Mouse (Mus musculus) small intestine, adult 2 months (tissue): ENCODE results near the gene Tesk1. TPM values are rescaled to one million over a fixed set of nuclear protein-coding genes. Genes with fewer than 3 reads are reported as not detected.

Experiments used
- H3K27ac ChIP-seq: fragments of 200-500 bp; 2 replicates; pipeline ENCODE4 v1.5.1; 2012; ENCODE audit warnings: low read depth, low read length, control low read depth, inconsistent platforms; ENCODE audit not compliant: insufficient read depth
- H3K27me3 ChIP-seq: fragments of 200-500 bp; 2 replicates; pipeline ENCODE4 v1.6.1; 2012; ENCODE audit warnings: mild to moderate bottlenecking, moderate library complexity, low read length, inconsistent platforms; ENCODE audit not compliant: control insufficient read depth, insufficient read depth
- H3K36me3 ChIP-seq: fragments of 200-500 bp; 2 replicates; pipeline ENCODE4 v1.6.1; 2012; ENCODE audit warnings: mild to moderate bottlenecking, low read length, control low read depth, inconsistent platforms; ENCODE audit not compliant: control insufficient read depth, insufficient read depth
- H3K4me1 ChIP-seq: fragments of 200-500 bp; 2 replicates; pipeline ENCODE4 v1.6.1; 2012; ENCODE audit warnings: low read length, inconsistent platforms, mixed read lengths; ENCODE audit not compliant: control insufficient read depth, insufficient read depth, insufficient read length
- H3K4me3 ChIP-seq: fragments of 200-500 bp; 2 replicates; pipeline ENCODE4 v1.5.1; 2012; ENCODE audit warnings: low read depth, mild to moderate bottlenecking, control low read depth, inconsistent platforms, low read length, moderate library complexity
- CTCF ChIP-seq: fragments of 200-500 bp; IDR thresholded peaks from 2 replicates; pipeline ENCODE4 v1.5.1; 2012; ENCODE audit warnings: low read depth, mild to moderate bottlenecking, control low read depth, inconsistent platforms, low read length, moderate library complexity, mixed read lengths; ENCODE audit not compliant: insufficient replicate concordance, insufficient read length; ENCODE audit errors: extremely low read depth
- POLR2A ChIP-seq: fragments of 200-500 bp; IDR thresholded peaks from 2 replicates; pipeline ENCODE4 v1.6.1; 2012; ENCODE audit warnings: low read depth, mild to moderate bottlenecking, control low read depth, inconsistent platforms, low read length, moderate library complexity
- WGBS: fragments of 180-500 bp; shearing (Covaris S2); methylation state at CpG from one replicate; pipeline ENCODE4 v1.1.7; 2018; 5-methylcytosine and 5-hydroxymethylcytosine counted together
- polyA plus RNA-seq: library from polyadenylated mRNA; depleted of rRNA; stranded (reverse); fragments of >200 nt; gene quantifications from 2 replicates; pipeline ENCODE4 v1.2.3, GENCODE M21; 2012; rRNA removed

The Tesk1 gene
- polyA plus RNA-seq: 45.8 and 77.6 TPM in 2 replicates

- Histone ChIP-seq H3K4me1 (peaks cover 3% of the 10 kb centered on the region; the same call in 1 of the 2 replicates), H3K36me3 (peaks cover 14% of the 10 kb centered on the region), H3K4me3 (peak within 1 kb of the TSS; percentile 74), H3K27ac (peak within 1 kb of the TSS; percentile 96), H3K27me3 (no peaks in the 10 kb centered on the region)
- WGBS: 25% methylated on average over 4 of the region's 4 CpGs
- TF ChIP-seq CTCF (no peak), POLR2A (no peak)
Measured at GRCm38 (mm10) chr4:43441639-43442038, at the start of gene Tesk1. Gene Tesk1, plus strand, starts transcription at chr4:43441939.

- Histone ChIP-seq H3K27ac (peak overlapping the region; percentile 94), H3K27me3 (no peaks in the 10 kb centered on the region), H3K4me1 (peaks cover 6% of the 10 kb centered on the region), H3K4me3 (no peak overlapping the region), H3K36me3 (no peaks in the 10 kb centered on the region)
- WGBS: 62% methylated on average over 15 of the region's 15 CpGs
- TF ChIP-seq CTCF: no peak
- peak; percentile 28; the same call in 1 of the 2 replicates for TF ChIP-seq POLR2A
Measured at GRCm38 (mm10) chr4:43394345-43394891, 47.3 kb upstream of the Tesk1 start.

GRCm38 (mm10) chr4:43395147-43395546 lies 46.6 kb upstream of the Tesk1 start:
- Histone ChIP-seq H3K27me3 (no peaks in the 10 kb centered on the region), H3K27ac (peak overlapping the region; percentile 94), H3K4me1 (peaks cover 10% of the 10 kb centered on the region), H3K36me3 (no peaks in the 10 kb centered on the region), H3K4me3 (no peak overlapping the region)
- 79% methylated on average over 5 of the region's 5 CpGs for WGBS
- TF ChIP-seq POLR2A: no peak
- TF ChIP-seq CTCF: no peak

GRCm38 (mm10) chr4:43395836-43396235 lies 45.9 kb upstream of the Tesk1 start:
- Histone ChIP-seq H3K27ac (0 out of 2 replicates have a peak overlapping the region, but pooled peaks have one; percentile 35), H3K36me3 (no peaks in the 10 kb centered on the region), H3K4me3 (no peak overlapping the region), H3K27me3 (no peaks in the 10 kb centered on the region), H3K4me1 (peaks cover 10% of the 10 kb centered on the region)
- WGBS: 74% methylated on average over 9 of the region's 9 CpGs
- TF ChIP-seq POLR2A (no peak), CTCF (no peak)

- no peaks in the 10 kb centered on the region for H3K27me3 ChIP-seq
- H3K4me3 ChIP-seq: no peak overlapping the region
- no peak for TF ChIP-seq POLR2A
- no peak for TF ChIP-seq CTCF
- no peaks in the 10 kb centered on the region for H3K36me3 ChIP-seq
- H3K4me1 ChIP-seq: peaks cover 10% of the 10 kb centered on the region
- 82% methylated on average over 5 of the region's 5 CpGs for WGBS
- H3K27ac ChIP-seq: no peak overlapping the region
Measured at GRCm38 (mm10) chr4:43396381-43396780, 45.4 kb upstream of the Tesk1 start.

- H3K27me3 ChIP-seq: no peaks in the 10 kb centered on the region
- H3K27ac ChIP-seq: 0 out of 2 replicates have a peak overlapping the region, but pooled peaks have one; percentile 31
- peaks cover 13% of the 10 kb centered on the region for H3K4me1 ChIP-seq
- H3K4me3 ChIP-seq: no peak overlapping the region
- no peak for TF ChIP-seq POLR2A
- TF ChIP-seq CTCF: no peak
- H3K36me3 ChIP-seq: no peaks in the 10 kb centered on the region
- 88% methylated on average over 4 of the region's 4 CpGs for WGBS
Measured at GRCm38 (mm10) chr4:43398014-43398413, 43.7 kb upstream of the Tesk1 start.

GRCm38 (mm10) chr4:43398829-43399331 lies 42.9 kb upstream of the Tesk1 start:
- peaks cover 13% of the 10 kb centered on the region for H3K4me1 ChIP-seq
- H3K36me3 ChIP-seq: no peaks in the 10 kb centered on the region
- H3K27me3 ChIP-seq: no peaks in the 10 kb centered on the region
- TF ChIP-seq CTCF: no peak
- TF ChIP-seq POLR2A: no peak
- H3K4me3 ChIP-seq: peak overlapping the region; percentile 41; the same call in 1 of the 2 replicates
- peak overlapping the region; percentile 69 for H3K27ac ChIP-seq
- 58% methylated on average over 17 of the region's 17 CpGs for WGBS
